Mouse (Mus musculus): ENCODE data around the gene Xpc. TPM values are rescaled to one million over a fixed set of nuclear protein-coding genes. Genes with fewer than 3 reads are reported as not detected.
A peak's percentile ranks its signal among the peaks of the same experiment; 100 is the strongest.

Xpc gene
- polyA plus RNA-seq, 1 experiment from 2014 or later: 23.2 TPM

- no peak overlapping the region for H3K27ac ChIP-seq (ENCODE audit: low read depth, low read length)
- H3K9me3 ChIP-seq (ENCODE audit: control insufficient read depth, low read length): no peaks in the 10 kb centered on the region
- H3K4me3 ChIP-seq (ENCODE audit: low read depth, low read length): no peak overlapping the region
- no peak overlapping the region for H3K4me2 ChIP-seq
- no peaks in the 10 kb centered on the region for H3K27me3 ChIP-seq (ENCODE audit: control insufficient read depth, insufficient read depth, low read length)
- peaks cover 6% of the 10 kb centered on the region; the same call in 1 of the 2 replicates for H3K4me1 ChIP-seq (ENCODE audit: control insufficient read depth, insufficient read depth, low read length)
- 86% methylated on average over 10 of the region's 10 CpGs for WGBS
- no peak for DNase-seq (ENCODE audit: low spot score, missing footprints)
- no peak for ATAC-seq (ENCODE audit: low FRiP score)
- no peak overlapping the region for H3K9ac ChIP-seq (ENCODE audit: low read length)
- H3K36me3 ChIP-seq (ENCODE audit: control insufficient read depth, insufficient read depth, low read length): peaks cover 5% of the 10 kb centered on the region; the same call in 1 of the 2 replicates
Observed at GRCm38 (mm10) chr6:91510211-91510610, 5.5 kb downstream of the Xpc start.

- no peak overlapping the region for H3K4me2 ChIP-seq
- ATAC-seq (ENCODE audit: low FRiP score) (no peak), DNase-seq (ENCODE audit: low spot score, missing footprints) (peak; percentile 94)
- no peaks in the 10 kb centered on the region for H3K4me1 ChIP-seq (ENCODE audit: control insufficient read depth, insufficient read depth, low read length)
- no peak overlapping the region for H3K4me3 ChIP-seq (ENCODE audit: low read depth, low read length)
- H3K9ac ChIP-seq (ENCODE audit: low read length): no peak overlapping the region
- H3K27me3 ChIP-seq (ENCODE audit: control insufficient read depth, insufficient read depth, low read length): no peaks in the 10 kb centered on the region
- no peaks in the 10 kb centered on the region for H3K9me3 ChIP-seq (ENCODE audit: control insufficient read depth, low read length)
- no peak overlapping the region for H3K27ac ChIP-seq (ENCODE audit: low read depth, low read length)
- peaks cover 9% of the 10 kb centered on the region; the same call in 1 of the 2 replicates for H3K36me3 ChIP-seq (ENCODE audit: control insufficient read depth, insufficient read depth, low read length)
- 38% methylated on average over 7 of the region's 7 CpGs for WGBS
Observed at GRCm38 (mm10) chr6:91509326-91509725, 6.4 kb downstream of the Xpc start.

GRCm38 (mm10) chr6:91508041-91508440, 7.6 kb downstream of the Xpc start:
- Histone ChIP-seq H3K27me3 (ENCODE audit: control insufficient read depth, insufficient read depth, low read length) (no peaks in the 10 kb centered on the region), H3K27ac (ENCODE audit: low read depth, low read length) (no peak overlapping the region), H3K9me3 (ENCODE audit: control insufficient read depth, low read length) (no peaks in the 10 kb centered on the region), H3K4me2 (no peak overlapping the region), H3K36me3 (ENCODE audit: control insufficient read depth, insufficient read depth, low read length) (peaks cover 22% of the 10 kb centered on the region), H3K4me3 (ENCODE audit: low read depth, low read length) (no peak overlapping the region), H3K9ac (ENCODE audit: low read length) (no peak overlapping the region), H3K4me1 (ENCODE audit: control insufficient read depth, insufficient read depth, low read length) (no peaks in the 10 kb centered on the region)
- ATAC-seq (ENCODE audit: low FRiP score): no peak
- 91% methylated on average over 3 of the region's 3 CpGs for WGBS
- no peak for DNase-seq (ENCODE audit: low spot score, missing footprints)

GRCm38 (mm10) chr6:91506036-91506435, 9.7 kb downstream of the Xpc start:
- Histone ChIP-seq H3K4me3 (ENCODE audit: low read depth, low read length) (no peak overlapping the region), H3K4me2 (no peak overlapping the region), H3K9ac (ENCODE audit: low read length) (no peak overlapping the region), H3K4me1 (ENCODE audit: control insufficient read depth, insufficient read depth, low read length) (no peaks in the 10 kb centered on the region), H3K27me3 (ENCODE audit: control insufficient read depth, insufficient read depth, low read length) (no peaks in the 10 kb centered on the region), H3K9me3 (ENCODE audit: control insufficient read depth, low read length) (no peaks in the 10 kb centered on the region), H3K27ac (ENCODE audit: low read depth, low read length) (no peak overlapping the region), H3K36me3 (ENCODE audit: control insufficient read depth, insufficient read depth, low read length) (peaks cover 22% of the 10 kb centered on the region)
- ATAC-seq (ENCODE audit: low FRiP score) (no peak), DNase-seq (ENCODE audit: low spot score, missing footprints) (no peak)
- WGBS: 95% methylated on average over 5 of the region's 5 CpGs

GRCm38 (mm10) chr6:91503302-91503701, 12.4 kb downstream of the Xpc start:
- H3K27me3 ChIP-seq (ENCODE audit: control insufficient read depth, insufficient read depth, low read length): no peaks in the 10 kb centered on the region
- no peak overlapping the region for H3K4me3 ChIP-seq (ENCODE audit: low read depth, low read length)
- no peak overlapping the region for H3K4me2 ChIP-seq
- no peaks in the 10 kb centered on the region for H3K4me1 ChIP-seq (ENCODE audit: control insufficient read depth, insufficient read depth, low read length)
- H3K9me3 ChIP-seq (ENCODE audit: control insufficient read depth, low read length): no peaks in the 10 kb centered on the region
- DNase-seq (ENCODE audit: low spot score, missing footprints): no peak
- 88% methylated on average over 1 of the region's 1 CpGs for WGBS
- H3K36me3 ChIP-seq (ENCODE audit: control insufficient read depth, insufficient read depth, low read length): peaks cover 28% of the 10 kb centered on the region
- H3K9ac ChIP-seq (ENCODE audit: low read length): no peak overlapping the region
- ATAC-seq (ENCODE audit: low FRiP score): no peak
- no peak overlapping the region for H3K27ac ChIP-seq (ENCODE audit: low read depth, low read length)

GRCm38 (mm10) chr6:91494526-91494925, 21.2 kb downstream of the Xpc start:
- H3K9ac ChIP-seq (ENCODE audit: low read length): no peak overlapping the region
- ATAC-seq (ENCODE audit: low FRiP score): no peak
- H3K4me2 ChIP-seq: no peak overlapping the region
- no peaks in the 10 kb centered on the region for H3K4me1 ChIP-seq (ENCODE audit: control insufficient read depth, insufficient read depth, low read length)
- peaks cover 5% of the 10 kb centered on the region for H3K36me3 ChIP-seq (ENCODE audit: control insufficient read depth, insufficient read depth, low read length)
- H3K27me3 ChIP-seq (ENCODE audit: control insufficient read depth, insufficient read depth, low read length): no peaks in the 10 kb centered on the region
- H3K4me3 ChIP-seq (ENCODE audit: low read depth, low read length): no peak overlapping the region
- DNase-seq (ENCODE audit: low spot score, missing footprints): no peak
- no peaks in the 10 kb centered on the region for H3K9me3 ChIP-seq (ENCODE audit: control insufficient read depth, low read length)
- no peak overlapping the region for H3K27ac ChIP-seq (ENCODE audit: low read depth, low read length)
- 90% methylated on average over 8 of the region's 8 CpGs for WGBS

GRCm38 (mm10) chr6:91493053-91493452, 22.6 kb downstream of the Xpc start:
- Histone ChIP-seq H3K36me3 (ENCODE audit: control insufficient read depth, insufficient read depth, low read length) (peaks cover 3% of the 10 kb centered on the region), H3K27me3 (ENCODE audit: control insufficient read depth, insufficient read depth, low read length) (no peaks in the 10 kb centered on the region), H3K4me3 (ENCODE audit: low read depth, low read length) (no peak overlapping the region), H3K9ac (ENCODE audit: low read length) (no peak overlapping the region), H3K27ac (ENCODE audit: low read depth, low read length) (no peak overlapping the region), H3K4me2 (no peak overlapping the region), H3K9me3 (ENCODE audit: control insufficient read depth, low read length) (no peaks in the 10 kb centered on the region), H3K4me1 (ENCODE audit: control insufficient read depth, insufficient read depth, low read length) (no peaks in the 10 kb centered on the region)
- WGBS: 94% methylated on average over 10 of the region's 10 CpGs
- DNase-seq (ENCODE audit: low spot score, missing footprints) (no peak), ATAC-seq (ENCODE audit: low FRiP score) (no peak)

- H3K4me3 ChIP-seq (ENCODE audit: low read depth, low read length): no peak overlapping the region
- H3K9ac ChIP-seq (ENCODE audit: low read length): no peak overlapping the region
- no peaks in the 10 kb centered on the region for H3K27me3 ChIP-seq (ENCODE audit: control insufficient read depth, insufficient read depth, low read length)
- WGBS: 69% methylated on average over 6 of the region's 6 CpGs
- H3K36me3 ChIP-seq (ENCODE audit: control insufficient read depth, insufficient read depth, low read length): peaks cover 17% of the 10 kb centered on the region
- H3K27ac ChIP-seq (ENCODE audit: low read depth, low read length): no peak overlapping the region
- DNase-seq (ENCODE audit: low spot score, missing footprints) (no peak), ATAC-seq (ENCODE audit: low FRiP score) (no peak)
- no peaks in the 10 kb centered on the region for H3K4me1 ChIP-seq (ENCODE audit: control insufficient read depth, insufficient read depth, low read length)
- H3K9me3 ChIP-seq (ENCODE audit: control insufficient read depth, low read length): no peaks in the 10 kb centered on the region
- no peak overlapping the region for H3K4me2 ChIP-seq
Observed at GRCm38 (mm10) chr6:91491004-91491403, 24.7 kb downstream of the Xpc start.

- 87% methylated on average over 10 of the region's 10 CpGs for WGBS
- no peak for DNase-seq (ENCODE audit: low spot score, missing footprints)
- no peak overlapping the region for H3K27ac ChIP-seq (ENCODE audit: low read depth, low read length)
Observed at GRCm38 (mm10) chr6:91489872-91490271, 25.8 kb downstream of the Xpc start.

More at GRCm38 (mm10) chr6:91489872-91490271, 25.8 kb downstream of the Xpc start:
- ATAC-seq (ENCODE audit: low FRiP score): no peak
- Histone ChIP-seq H3K4me3 (ENCODE audit: low read depth, low read length) (no peak overlapping the region), H3K9ac (ENCODE audit: low read length) (no peak overlapping the region), H3K9me3 (ENCODE audit: control insufficient read depth, low read length) (no peaks in the 10 kb centered on the region), H3K4me1 (ENCODE audit: control insufficient read depth, insufficient read depth, low read length) (no peaks in the 10 kb centered on the region), H3K27me3 (ENCODE audit: control insufficient read depth, insufficient read depth, low read length) (no peaks in the 10 kb centered on the region), H3K4me2 (no peak overlapping the region), H3K36me3 (ENCODE audit: control insufficient read depth, insufficient read depth, low read length) (peaks cover 26% of the 10 kb centered on the region)
